ENCODE assay signal across 24 mouse cellular contexts in the genomic region with DNA sequence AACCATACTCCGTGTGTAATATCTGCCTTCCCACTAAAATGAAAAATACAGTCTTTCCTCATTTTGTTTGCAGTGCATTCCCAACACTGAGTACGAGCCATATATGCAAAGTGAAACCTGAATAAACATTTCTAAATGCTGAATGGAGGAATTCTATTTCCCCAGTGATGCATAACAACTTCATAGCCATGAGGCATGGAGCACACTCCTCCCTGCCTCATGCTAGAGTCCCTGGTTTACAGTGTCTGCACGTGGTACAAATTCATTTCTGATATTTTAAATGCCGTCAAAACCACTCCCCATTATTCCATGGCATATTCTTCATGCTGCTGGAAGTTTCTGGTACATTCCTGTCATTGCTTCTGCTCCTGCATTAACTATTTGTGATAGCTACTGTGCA.
DNase-seq lines count a peak whose midpoint lies in the region; ATAC-seq and TF ChIP-seq lines count a peak whose summit lies in the region.
"Had no signal": no experiment of that assay in that cellular context is flagged by ENCODE, and none has a peak within 500 bp of the region (broad histone marks: within the 10 kb centered on the region; RNA-seq: fewer than 3 reads in every experiment).

No protein-coding gene starts in this region.

- peaks cover 4% of the 10 kb centered on the region; the same call in 1 of the 2 replicates for H3K4me1 ChIP-seq in embryonic facial prominence, embryonic 12.5 days
- H3K4me1 ChIP-seq in embryonic facial prominence, embryonic 10.5 days, result no peaks in the 10 kb centered on the region
- no peaks in the 10 kb centered on the region; the same call in 1 of the 2 replicates for H3K4me1 ChIP-seq in kidney, adult 2 months (ENCODE audit: control insufficient read depth, insufficient read depth, low read length)
- 0 out of 2 replicates have a peak, but pooled peaks cover 3% of the 10 kb centered on the region for H3K4me1 ChIP-seq in limb, embryonic 14.5 days (ENCODE audit: control insufficient read depth, insufficient read depth, low read length)
- no peaks in the 10 kb centered on the region for H3K4me1 ChIP-seq in limb, embryonic 10.5 days
- H3K4me1 ChIP-seq: liver, embryonic 12.5 days; midbrain, embryonic 12.5 days; stomach, embryonic 15.5 days had no signal

- intact Hi-C loops in gastrocnemius, adult 2 months (cut with DNase I), result no loop called here

- H3K4me3 ChIP-seq in embryonic facial prominence, embryonic 12.5 days, result no peak overlapping the region
- H3K4me3 ChIP-seq in embryonic facial prominence, embryonic 10.5 days, result no peak overlapping the region
- H3K4me3 ChIP-seq in kidney, adult 2 months (ENCODE audit: insufficient read depth, low read depth, low read length), result no peak overlapping the region
- H3K4me3 ChIP-seq in limb, embryonic 14.5 days (replicated peaks; ENCODE audit: low read length), result no peak overlapping the region
- H3K4me3 ChIP-seq in limb, embryonic 10.5 days, result no peak overlapping the region
- H3K4me3 ChIP-seq in gastrocnemius, adult 2 months, result no peak overlapping the region
- H3K4me3 ChIP-seq: erythroblast, embryonic 14.5 days; forebrain, embryonic 13.5 days; limb, embryonic 12.5 days; liver, embryonic 12.5 days; midbrain, embryonic 12.5 days; stomach, embryonic 15.5 days had no signal

- H3K4me2 ChIP-seq in embryonic facial prominence, embryonic 12.5 days (replicated peaks), result no peak overlapping the region
- no peak overlapping the region for H3K4me2 ChIP-seq in limb, embryonic 14.5 days (replicated peaks; ENCODE audit: low read depth, low read length, severe bottlenecking)
- H3K4me2 ChIP-seq: forebrain, embryonic 13.5 days; heart, embryonic 11.5 days; limb, embryonic 12.5 days; liver, embryonic 12.5 days; midbrain, embryonic 12.5 days; stomach, embryonic 15.5 days had no signal

- no peaks in the 10 kb centered on the region for H3K27me3 ChIP-seq in embryonic facial prominence, embryonic 12.5 days
- no peaks in the 10 kb centered on the region for H3K27me3 ChIP-seq in embryonic facial prominence, embryonic 10.5 days (replicated peaks; ENCODE audit: low read depth, poor library complexity, severe bottlenecking)
- H3K27me3 ChIP-seq in kidney, adult 2 months (replicated peaks; ENCODE audit: control insufficient read depth, insufficient read depth, low read length), result no peaks in the 10 kb centered on the region
- H3K27me3 ChIP-seq in limb, embryonic 14.5 days (ENCODE audit: control insufficient read depth, insufficient read depth, low read length), result no peaks in the 10 kb centered on the region
- no peaks in the 10 kb centered on the region for H3K27me3 ChIP-seq in limb, embryonic 10.5 days (ENCODE audit: low read depth, poor library complexity, severe bottlenecking)
- H3K27me3 ChIP-seq: forebrain, embryonic 13.5 days; limb, embryonic 12.5 days; liver, embryonic 12.5 days; midbrain, embryonic 12.5 days; stomach, embryonic 15.5 days had no signal

- no peak for DNase-seq in embryonic facial prominence, embryonic 10.5 days (ENCODE audit: low spot score)
- DNase-seq in kidney, adult 2 months, result peak; percentile 4
- DNase-seq in kidney, postnatal 36 days, result no peak
- DNase-seq in limb, embryonic 14.5 days (ENCODE audit: low spot score), result peak; percentile 12
- DNase-seq in limb, embryonic 10.5 days (ENCODE audit: low spot score), result no peak
- DNase-seq in brain, embryonic 14.5 days (ENCODE audit: low read depth), result peak; percentile 26
- DNase-seq in gastrocnemius, adult 2 months, result no peak
- DNase-seq: adrenal gland, postnatal 14 days; cerebellum, adult 9-10 months; gastrocnemius, postnatal 14 days; heart, adult 11 months; heart, postnatal 14 days; lung, adult 18-20 months; lung, postnatal 10 days; thymus, postnatal 25 days had no signal

- H3K9ac ChIP-seq in embryonic facial prominence, embryonic 12.5 days, result no peak overlapping the region
- H3K9ac ChIP-seq in limb, embryonic 14.5 days (ENCODE audit: low read depth, low read length, severe bottlenecking), result no peak overlapping the region
- H3K9ac ChIP-seq: forebrain, embryonic 13.5 days; limb, embryonic 12.5 days; liver, embryonic 12.5 days; midbrain, embryonic 12.5 days; stomach, embryonic 15.5 days had no signal

- 51% methylated on average over 4 of the region's 4 CpGs for WGBS in embryonic facial prominence, embryonic 12.5 days
- 78% methylated on average over 4 of the region's 4 CpGs for whole genome bisulfite sequencing in embryonic facial prominence, embryonic 10.5 days
- WGBS in kidney, adult 2 months, result 34% methylated on average over 4 of the region's 4 CpGs
- 43% methylated on average over 4 of the region's 4 CpGs for WGBS in limb, embryonic 14.5 days
- 83% methylated on average over 4 of the region's 4 CpGs for WGBS in limb, embryonic 10.5 days

- no peak overlapping the region for H3K27ac ChIP-seq in embryonic facial prominence, embryonic 12.5 days
- H3K27ac ChIP-seq in embryonic facial prominence, embryonic 10.5 days (replicated peaks), result no peak overlapping the region
- no peak overlapping the region for H3K27ac ChIP-seq in kidney, adult 2 months (ENCODE audit: insufficient read depth, low read depth, low read length)
- no peak overlapping the region for H3K27ac ChIP-seq in limb, embryonic 14.5 days (replicated peaks; ENCODE audit: low read depth, low read length)
- no peak overlapping the region for H3K27ac ChIP-seq in limb, embryonic 10.5 days
- no peak overlapping the region for H3K27ac ChIP-seq in gastrocnemius, adult 2 months
- H3K27ac ChIP-seq: forebrain, embryonic 13.5 days; limb, embryonic 12.5 days; liver, embryonic 12.5 days; midbrain, embryonic 12.5 days; stomach, embryonic 15.5 days had no signal

- TF ChIP-seq CTCF in kidney, adult 2 months (conservative IDR thresholded peaks at IDR 0.05; ENCODE audit: insufficient read depth, insufficient read length, low read depth, low read length), result no peak
- no peak for TF ChIP-seq CTCF in brain, embryonic 14.5 days (IDR thresholded peaks at IDR 0.05; ENCODE audit: borderline replicate concordance, extremely low read depth, insufficient read depth, insufficient read length)
- no peak for TF ChIP-seq CTCF in gastrocnemius, adult 2 months (IDR thresholded peaks at IDR 0.05)

- TF ChIP-seq POLR2A in kidney, adult 2 months (IDR thresholded peaks at IDR 0.05; ENCODE audit: low read depth, low read length), result no peak
- TF ChIP-seq POLR2A in limb, embryonic 14.5 days (IDR thresholded peaks at IDR 0.05; ENCODE audit: borderline replicate concordance, extremely low read depth, insufficient read depth, insufficient read length), result no peak
- TF ChIP-seq POLR2A in brain, embryonic 14.5 days (IDR thresholded peaks at IDR 0.05; ENCODE audit: borderline replicate concordance, extremely low read depth, insufficient read depth, insufficient read length, poor library complexity, severe bottlenecking), result no peak

- 0 out of 2 replicates have a peak, but pooled peaks have one; percentile 41 for ATAC-seq in embryonic facial prominence, embryonic 12.5 days (ENCODE audit: insufficient number of reproducible peaks, insufficient read depth, low FRiP score, low TSS enrichment)
- ATAC-seq in limb, embryonic 14.5 days (ENCODE audit: low FRiP score, low read depth), result no peak
- ATAC-seq: forebrain, embryonic 13.5 days; intestine, embryonic 16.5 days; liver, embryonic 12.5 days had no signal

- H3K9me3 ChIP-seq in embryonic facial prominence, embryonic 12.5 days, result no peaks in the 10 kb centered on the region
- H3K9me3 ChIP-seq in embryonic facial prominence, embryonic 10.5 days, result no peaks in the 10 kb centered on the region
- no peaks in the 10 kb centered on the region for H3K9me3 ChIP-seq in limb, embryonic 14.5 days (ENCODE audit: control insufficient read depth, low read length)
- no peaks in the 10 kb centered on the region for H3K9me3 ChIP-seq in limb, embryonic 10.5 days (replicated peaks)
- H3K9me3 ChIP-seq: forebrain, embryonic 13.5 days; limb, embryonic 12.5 days; liver, embryonic 12.5 days; midbrain, embryonic 12.5 days; stomach, embryonic 15.5 days had no signal

- H3K36me3 ChIP-seq in embryonic facial prominence, embryonic 12.5 days, result no peaks in the 10 kb centered on the region
- no peaks in the 10 kb centered on the region for H3K36me3 ChIP-seq in embryonic facial prominence, embryonic 10.5 days (replicated peaks)
- no peaks in the 10 kb centered on the region for H3K36me3 ChIP-seq in kidney, adult 2 months (ENCODE audit: control insufficient read depth, insufficient read depth, low read length)
- H3K36me3 ChIP-seq in limb, embryonic 14.5 days (ENCODE audit: control insufficient read depth, insufficient read depth, low read length), result no peaks in the 10 kb centered on the region
- H3K36me3 ChIP-seq in limb, embryonic 10.5 days, result no peaks in the 10 kb centered on the region
- H3K36me3 ChIP-seq: limb, embryonic 12.5 days; liver, embryonic 12.5 days; midbrain, embryonic 12.5 days; stomach, embryonic 15.5 days had no signal

Comparison
In these comparisons a context has a peak if more than half of its experiments do, and no peak if none do; other contexts are left out.
1. DNase-seq: peak in kidney, adult 2 months (single experiment), limb, embryonic 14.5 days (single experiment) and brain, embryonic 14.5 days (single experiment); none in embryonic facial prominence, embryonic 10.5 days (single experiment), kidney, postnatal 36 days (0 of 2), limb, embryonic 10.5 days (single experiment) and gastrocnemius, adult 2 months (single experiment).